Mouse (Mus musculus): Measurements from ENCODE around the gene Fahd1. TPM values are rescaled to one million over a fixed set of nuclear protein-coding genes. Genes with fewer than 3 reads are reported as not detected.

Gene Fahd1
- polyA plus RNA-seq, 1 experiment: 21.8 TPM

GRCm38 (mm10) chr17:24873695-24874404 is 23.7 kb upstream of the Fahd1 start:
- TF ChIP-seq CTCF (IDR thresholded peaks at IDR 0.05; ENCODE audit: extremely low read depth, insufficient read depth, low read length): no peak
- Histone ChIP-seq H3K27ac (ENCODE audit: insufficient read depth, low read length) (no peak overlapping the region), H3K4me1 (ENCODE audit: control insufficient read depth, insufficient read depth, low read length) (no peaks in the 10 kb centered on the region), H3K4me3 (ENCODE audit: insufficient read depth, low read length) (no peak overlapping the region)

- no peak for TF ChIP-seq CTCF (IDR thresholded peaks at IDR 0.05; ENCODE audit: extremely low read depth, insufficient read depth, low read length)
- H3K4me3 ChIP-seq (ENCODE audit: insufficient read depth, low read length): no peak overlapping the region
- peaks cover 4% of the 10 kb centered on the region; the same call in 1 of the 2 replicates for H3K4me1 ChIP-seq (ENCODE audit: control insufficient read depth, insufficient read depth, low read length)
- no peak overlapping the region for H3K27ac ChIP-seq (ENCODE audit: insufficient read depth, low read length)
These were observed 17.8 kb upstream of the Fahd1 start for GRCm38 (mm10) chr17:24867914-24868313.

- no peak for TF ChIP-seq POLR2A (IDR thresholded peaks at IDR 0.05; ENCODE audit: extremely low read depth, insufficient read depth, low read length)
- no peak for TF ChIP-seq CTCF (IDR thresholded peaks at IDR 0.05; ENCODE audit: extremely low read depth, insufficient read depth, low read length)
- Histone ChIP-seq H3K4me1 (ENCODE audit: control insufficient read depth, insufficient read depth, low read length) (peaks cover 4% of the 10 kb centered on the region; the same call in 1 of the 2 replicates), H3K27ac (ENCODE audit: insufficient read depth, low read length) (no peak within 1 kb of the TSS), H3K4me3 (ENCODE audit: insufficient read depth, low read length) (no peak within 1 kb of the TSS)
These were observed 15.6 kb upstream of the Fahd1 start, which contains the start of gene Igfals for GRCm38 (mm10) chr17:24865776-24866175. Igfals (plus strand) TSS chr17:24865997.

- no peak overlapping the region for H3K27ac ChIP-seq (ENCODE audit: insufficient read depth, low read length)
- no peaks in the 10 kb centered on the region for H3K4me1 ChIP-seq (ENCODE audit: control insufficient read depth, insufficient read depth, low read length)
- H3K4me3 ChIP-seq (ENCODE audit: insufficient read depth, low read length): no peak overlapping the region
- TF ChIP-seq CTCF (IDR thresholded peaks at IDR 0.05; ENCODE audit: extremely low read depth, insufficient read depth, low read length) (no peak), POLR2A (IDR thresholded peaks at IDR 0.05; ENCODE audit: extremely low read depth, insufficient read depth, low read length) (no peak)
These were observed 11.6 kb upstream of the Fahd1 start for GRCm38 (mm10) chr17:24861785-24862184.

- Histone ChIP-seq H3K4me1 (ENCODE audit: control insufficient read depth, insufficient read depth, low read length) (no peaks in the 10 kb centered on the region), H3K27ac (ENCODE audit: insufficient read depth, low read length) (no peak overlapping the region), H3K4me3 (ENCODE audit: insufficient read depth, low read length) (no peak overlapping the region)
- TF ChIP-seq CTCF (IDR thresholded peaks at IDR 0.05; ENCODE audit: extremely low read depth, insufficient read depth, low read length) (no peak), POLR2A (IDR thresholded peaks at IDR 0.05; ENCODE audit: extremely low read depth, insufficient read depth, low read length) (no peak)
These were observed 9.9 kb upstream of the Fahd1 start for GRCm38 (mm10) chr17:24860076-24860475.

DNA sequence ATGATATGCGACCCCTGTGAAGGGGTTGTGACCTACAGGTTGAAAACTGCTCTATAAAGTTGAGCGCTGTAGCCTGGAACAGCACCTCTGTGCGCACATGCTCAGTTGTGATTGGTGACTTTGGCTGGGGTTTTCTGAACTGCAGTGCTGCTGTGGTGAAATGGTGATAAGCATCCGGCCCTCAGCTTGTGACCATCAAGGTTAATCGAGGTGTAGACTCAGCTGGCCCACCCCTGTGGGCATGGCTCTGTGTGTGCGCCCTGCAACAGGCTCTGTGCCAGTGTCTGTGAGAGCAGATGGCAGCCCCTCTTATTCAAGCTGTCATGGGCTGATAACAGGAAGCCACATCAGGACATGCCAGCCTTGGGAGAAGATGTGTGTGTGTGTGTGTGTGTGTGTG is 8.8 kb upstream of the Fahd1 start:
- H3K4me1 ChIP-seq (ENCODE audit: control insufficient read depth, insufficient read depth, low read length): no peaks in the 10 kb centered on the region
- H3K27ac ChIP-seq (ENCODE audit: insufficient read depth, low read length): no peak overlapping the region
- no peak overlapping the region for H3K4me3 ChIP-seq (ENCODE audit: insufficient read depth, low read length)
- no peak for TF ChIP-seq CTCF (IDR thresholded peaks at IDR 0.05; ENCODE audit: extremely low read depth, insufficient read depth, low read length)
- TF ChIP-seq POLR2A (IDR thresholded peaks at IDR 0.05; ENCODE audit: extremely low read depth, insufficient read depth, low read length): no peak

- Histone ChIP-seq H3K27ac (ENCODE audit: insufficient read depth, low read length) (no peak overlapping the region), H3K4me3 (ENCODE audit: insufficient read depth, low read length) (no peak overlapping the region)
- TF ChIP-seq CTCF (IDR thresholded peaks at IDR 0.05; ENCODE audit: extremely low read depth, insufficient read depth, low read length): no peak
- no peak for TF ChIP-seq POLR2A (IDR thresholded peaks at IDR 0.05; ENCODE audit: extremely low read depth, insufficient read depth, low read length)
These were observed 7.8 kb upstream of the Fahd1 start for GRCm38 (mm10) chr17:24857831-24858470.

GRCm38 (mm10) chr17:24856589-24856988 is 6.4 kb upstream of the Fahd1 start:
- TF ChIP-seq CTCF (IDR thresholded peaks at IDR 0.05; ENCODE audit: extremely low read depth, insufficient read depth, low read length) (no peak), POLR2A (IDR thresholded peaks at IDR 0.05; ENCODE audit: extremely low read depth, insufficient read depth, low read length) (no peak)
- no peak overlapping the region for H3K27ac ChIP-seq (ENCODE audit: insufficient read depth, low read length)

More at GRCm38 (mm10) chr17:24857831-24858470, 7.8 kb upstream of the Fahd1 start:
- no peaks in the 10 kb centered on the region for H3K4me1 ChIP-seq (ENCODE audit: control insufficient read depth, insufficient read depth, low read length)

DNA sequence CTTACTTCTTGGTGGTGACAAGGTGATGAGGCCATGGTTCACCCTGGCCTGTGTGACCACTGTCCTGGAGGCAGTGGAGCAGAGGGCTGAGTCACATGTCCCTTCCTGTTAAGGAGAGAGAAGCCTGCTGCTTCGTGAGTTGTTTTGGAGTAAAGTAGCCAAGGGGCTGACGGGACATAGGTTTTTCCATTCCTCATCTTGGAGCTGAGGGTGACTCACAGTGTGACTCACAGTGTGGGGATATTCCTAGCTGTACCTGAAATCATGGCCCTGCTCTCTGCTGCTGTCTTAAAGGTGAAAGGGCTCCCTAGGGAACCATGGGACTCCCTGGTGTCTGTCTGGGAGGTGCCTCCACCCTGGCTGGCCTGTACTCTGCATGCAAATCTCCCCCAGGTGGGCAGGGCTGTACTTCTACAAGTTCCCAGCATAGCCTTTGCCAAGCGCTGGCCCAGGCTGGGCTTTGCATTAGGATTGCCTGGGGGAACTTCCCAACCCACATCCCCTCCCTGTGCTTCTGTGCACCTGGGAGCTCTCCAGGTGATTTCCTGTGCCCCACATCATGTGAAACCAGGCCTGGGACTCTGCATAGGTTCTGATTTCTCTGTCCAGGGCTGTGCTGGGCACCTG is 5.8 kb upstream of the Fahd1 start:
- Histone ChIP-seq H3K4me1 (ENCODE audit: control insufficient read depth, insufficient read depth, low read length) (peaks cover 5% of the 10 kb centered on the region; the same call in 1 of the 2 replicates), H3K27ac (ENCODE audit: insufficient read depth, low read length) (no peak overlapping the region)
- no peak for TF ChIP-seq CTCF (IDR thresholded peaks at IDR 0.05; ENCODE audit: extremely low read depth, insufficient read depth, low read length)
- no peak for TF ChIP-seq POLR2A (IDR thresholded peaks at IDR 0.05; ENCODE audit: extremely low read depth, insufficient read depth, low read length)

More at GRCm38 (mm10) chr17:24856589-24856988, 6.4 kb upstream of the Fahd1 start:
- Histone ChIP-seq H3K4me1 (ENCODE audit: control insufficient read depth, insufficient read depth, low read length) (peaks cover 3% of the 10 kb centered on the region; the same call in 1 of the 2 replicates), H3K4me3 (ENCODE audit: insufficient read depth, low read length) (no peak overlapping the region)

More for the DNA sequence above, 5.8 kb upstream of the Fahd1 start:
- no peak overlapping the region for H3K4me3 ChIP-seq (ENCODE audit: insufficient read depth, low read length)

Measured in cortical plate, adult 2 months (tissue).